Mouse (Mus musculus) hindbrain, embryonic 15.5 days (tissue): ENCODE measurements around the gene Map3k4. TPM values are rescaled to one million over a fixed set of nuclear protein-coding genes. Genes with fewer than 3 reads are reported as not detected.
A peak's percentile ranks its signal among the peaks of the same experiment; 100 is the strongest.

Experiments used
- ATAC-seq: fragments of 200-750 bp; cut with Nextera tagmentation; 2 replicates; pipeline ENCODE4 v1.8.0; 2017; ENCODE audit warnings: low read depth, moderate number of reproducible peaks, moderate TSS enrichment; ENCODE audit not compliant: low FRiP score
- H3K27ac ChIP-seq: fragments of 300-500 bp; sonication (generic); replicated peaks from 2 replicates; pipeline ENCODE4 v1.5.1; 2015; ENCODE audit warnings: mild to moderate bottlenecking, inconsistent platforms
- H3K27me3 ChIP-seq: fragments of 300-500 bp; sonication (generic); 2 replicates; pipeline ENCODE4 v1.6.1; 2015; ENCODE audit warnings: control low read depth, inconsistent platforms
- H3K36me3 ChIP-seq: fragments of 300-500 bp; sonication (generic); 2 replicates; pipeline ENCODE4 v1.6.1; 2015; ENCODE audit warnings: control low read depth, inconsistent platforms
- H3K4me1 ChIP-seq: fragments of 300-500 bp; sonication (generic); replicated peaks from 2 replicates; pipeline ENCODE4 v1.6.1; 2015; ENCODE audit warnings: control low read depth, inconsistent platforms
- H3K4me2 ChIP-seq: fragments of 300-500 bp; sonication (generic); 2 replicates; pipeline ENCODE4 v1.6.1; 2015; ENCODE audit warnings: moderate library complexity, mild to moderate bottlenecking, inconsistent platforms
- H3K4me3 ChIP-seq: fragments of 300-500 bp; sonication (generic); 2 replicates; pipeline ENCODE4 v1.5.1; 2015; ENCODE audit warnings: mild to moderate bottlenecking, inconsistent platforms
- H3K9ac ChIP-seq: fragments of 300-500 bp; sonication (generic); 2 replicates; pipeline ENCODE4 v1.6.1; 2015; ENCODE audit warnings: inconsistent platforms
- H3K9me3 ChIP-seq: fragments of 300-500 bp; sonication (generic); 2 replicates; pipeline ENCODE4 v1.6.1; 2016; ENCODE audit warnings: control low read depth, inconsistent platforms
- WGBS: fragments of 180-500 bp; shearing (Covaris S2); methylation state at CpG from one replicate; pipeline ENCODE4 v1.1.7; 2015; 5-methylcytosine and 5-hydroxymethylcytosine counted together
- polyA plus RNA-seq: library from polyadenylated mRNA; unstranded; fragments of >200 nt; fragmentation: Nextera tagmentation; extraction: Ambion mirVana; gene quantifications from 2 replicates; pipeline ENCODE4 v1.2.1, GENCODE M21; 2015

Gene Map3k4
- polyA plus RNA-seq, 1 experiment from 2014 or later: 41.4 TPM

DNA sequence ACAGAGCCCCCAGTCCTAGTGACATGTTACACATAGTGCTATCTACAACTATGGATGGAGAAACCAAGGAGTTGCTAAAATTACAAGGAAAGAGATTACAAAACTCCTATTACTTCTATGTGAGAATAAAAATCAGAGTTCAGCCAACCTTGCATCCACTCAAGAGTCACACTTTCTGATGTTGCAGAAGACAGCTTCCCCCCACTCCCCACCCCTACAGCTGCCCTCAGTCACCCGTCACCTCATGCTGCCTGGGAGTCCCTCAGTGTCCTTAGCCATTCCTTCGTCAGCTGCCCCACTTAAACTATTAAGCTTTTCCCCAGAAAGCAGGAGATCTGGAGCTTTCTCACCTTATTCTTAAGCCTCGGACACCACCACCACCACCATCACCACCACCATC, 54.3 kb downstream of the Map3k4 start:
- H3K27me3 ChIP-seq: no peaks in the 10 kb centered on the region
- no peaks in the 10 kb centered on the region for H3K9me3 ChIP-seq
- 92% methylated on average over 3 of the region's 3 CpGs for WGBS
- no peak overlapping the region for H3K4me2 ChIP-seq
- peaks cover 34% of the 10 kb centered on the region for H3K4me1 ChIP-seq
- H3K4me3 ChIP-seq: no peak overlapping the region
- no peak for ATAC-seq
- peaks cover 9% of the 10 kb centered on the region for H3K36me3 ChIP-seq
- no peak overlapping the region for H3K27ac ChIP-seq
- H3K9ac ChIP-seq: no peak overlapping the region

DNA sequence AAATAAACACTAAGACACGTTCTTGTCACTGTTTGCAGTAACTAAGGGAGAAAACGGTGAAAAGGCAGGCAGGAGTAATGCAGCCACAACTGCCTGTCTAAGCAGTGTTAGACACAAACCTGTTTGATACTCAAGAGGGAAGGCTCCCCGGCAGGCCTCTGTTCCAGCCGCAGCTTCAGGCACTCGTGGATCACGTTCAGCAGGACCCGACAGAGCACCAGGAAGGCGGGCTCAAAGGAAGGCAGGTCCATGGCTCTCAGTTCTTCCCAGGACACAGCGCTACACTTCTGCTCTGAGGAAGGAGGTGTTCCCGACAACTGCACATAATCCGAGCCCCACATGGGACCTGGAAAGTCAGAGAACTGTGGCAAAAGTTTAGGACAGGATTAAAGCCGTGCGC, 54.8 kb downstream of the Map3k4 start:
- no peak overlapping the region for H3K27ac ChIP-seq
- no peak overlapping the region for H3K4me3 ChIP-seq
- no peak overlapping the region for H3K9ac ChIP-seq
- H3K9me3 ChIP-seq: no peaks in the 10 kb centered on the region
- H3K27me3 ChIP-seq: no peaks in the 10 kb centered on the region
- no peak overlapping the region for H3K4me2 ChIP-seq
- 88% methylated on average over 13 of the region's 13 CpGs for WGBS
- no peak for ATAC-seq
- H3K4me1 ChIP-seq: peaks cover 33% of the 10 kb centered on the region
- H3K36me3 ChIP-seq: peaks cover 10% of the 10 kb centered on the region

DNA sequence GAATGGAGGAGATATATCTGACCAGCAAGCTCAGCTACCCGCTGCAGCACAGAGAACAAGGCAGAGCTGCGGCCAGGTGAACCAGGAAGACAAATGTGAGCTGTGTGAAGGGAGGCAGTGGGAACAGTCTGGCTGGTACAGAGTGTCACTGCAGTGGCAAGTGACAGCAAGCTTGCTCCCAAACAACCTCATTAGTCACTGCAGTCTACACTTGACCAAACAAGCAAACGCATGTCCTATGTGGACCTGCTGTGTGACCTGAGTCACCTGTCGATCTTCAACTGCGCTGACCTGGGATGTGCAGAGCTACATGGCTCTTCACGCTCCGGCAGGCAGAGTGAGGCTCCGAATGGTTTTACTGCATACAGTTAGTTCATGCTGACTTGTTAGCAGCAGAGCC, 55.7 kb downstream of the Map3k4 start:
- ATAC-seq: no peak
- Histone ChIP-seq H3K4me2 (no peak overlapping the region), H3K9me3 (no peaks in the 10 kb centered on the region), H3K27me3 (no peaks in the 10 kb centered on the region), H3K27ac (no peak overlapping the region), H3K36me3 (peaks cover 14% of the 10 kb centered on the region), H3K9ac (no peak overlapping the region), H3K4me3 (no peak overlapping the region), H3K4me1 (peaks cover 26% of the 10 kb centered on the region)
- WGBS: 93% methylated on average over 8 of the region's 8 CpGs

DNA sequence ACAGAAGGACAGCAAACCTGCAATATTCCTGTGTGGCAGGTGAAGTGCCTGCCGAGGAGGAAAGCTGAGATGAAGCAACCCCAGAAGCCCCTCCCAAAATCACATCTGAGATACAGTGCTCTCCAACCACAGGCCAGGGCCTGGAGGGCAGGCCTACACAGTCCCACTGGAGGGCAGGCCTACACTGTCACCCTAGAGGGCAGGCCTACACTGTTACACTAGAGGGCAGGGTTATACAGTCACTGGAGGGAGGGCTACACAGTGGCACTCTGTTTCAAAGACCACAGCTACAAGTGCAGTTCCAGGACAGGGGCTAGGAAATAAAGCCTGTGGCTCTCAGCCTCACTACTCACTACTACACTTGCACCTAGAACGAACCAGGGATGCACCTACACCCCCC, 56.7 kb downstream of the Map3k4 start:
- ATAC-seq: 0 out of 2 replicates have a peak, but pooled peaks have one; percentile 31
- no peak overlapping the region for H3K9ac ChIP-seq
- no peak overlapping the region for H3K4me2 ChIP-seq
- peaks cover 17% of the 10 kb centered on the region for H3K4me1 ChIP-seq
- H3K9me3 ChIP-seq: no peaks in the 10 kb centered on the region
- WGBS: 83% methylated on average over 2 of the region's 2 CpGs
- no peaks in the 10 kb centered on the region for H3K27me3 ChIP-seq
- H3K36me3 ChIP-seq: peaks cover 24% of the 10 kb centered on the region
- no peak overlapping the region for H3K27ac ChIP-seq
- no peak overlapping the region for H3K4me3 ChIP-seq

DNA sequence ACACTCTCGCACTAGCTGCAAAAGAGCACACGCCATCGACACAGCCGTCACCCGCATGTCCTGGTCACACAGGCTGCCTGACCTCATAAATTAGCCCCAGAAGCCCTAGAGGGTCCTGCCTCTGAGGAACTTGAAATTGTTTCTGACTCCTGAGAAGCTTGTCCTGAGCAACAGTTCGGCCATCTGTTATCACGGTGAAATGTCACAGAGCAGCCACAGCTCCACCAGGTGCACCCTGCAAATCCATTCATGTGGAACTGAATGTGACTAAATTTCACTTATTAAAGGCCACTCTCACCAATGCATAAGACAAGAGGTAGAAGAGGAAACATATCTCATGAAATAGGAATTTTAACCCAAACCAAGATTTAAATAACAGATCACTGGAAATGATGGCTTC, 57.2 kb downstream of the Map3k4 start:
- Histone ChIP-seq H3K36me3 (peaks cover 28% of the 10 kb centered on the region), H3K9me3 (no peaks in the 10 kb centered on the region)

DNA sequence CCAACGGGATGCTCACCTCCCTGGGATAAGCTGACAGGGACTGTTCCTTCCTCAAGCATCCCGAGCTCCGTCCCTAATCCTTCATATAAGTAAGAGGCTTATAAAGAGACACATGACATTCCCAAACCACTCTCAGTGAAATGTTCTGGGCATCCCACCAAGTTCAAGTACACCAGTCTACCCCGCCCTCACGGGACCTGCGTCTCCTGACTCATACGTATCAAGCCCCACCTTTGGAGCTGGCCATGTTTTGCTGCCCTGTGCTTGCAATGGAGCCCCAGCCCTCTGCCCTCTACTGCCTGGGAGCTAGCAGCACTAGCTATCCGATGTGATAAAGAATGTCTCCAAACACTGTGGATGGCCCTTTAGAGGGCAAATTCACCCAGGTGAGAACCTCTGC, 58.6 kb downstream of the Map3k4 start:
- no peaks in the 10 kb centered on the region for H3K27me3 ChIP-seq
- 90% methylated on average over 8 of the region's 8 CpGs for WGBS
- no peaks in the 10 kb centered on the region for H3K9me3 ChIP-seq
- H3K4me2 ChIP-seq: no peak overlapping the region
- H3K4me1 ChIP-seq: no peaks in the 10 kb centered on the region
- no peak overlapping the region for H3K9ac ChIP-seq
- peaks cover 42% of the 10 kb centered on the region for H3K36me3 ChIP-seq
- H3K27ac ChIP-seq: no peak overlapping the region
- H3K4me3 ChIP-seq: no peak overlapping the region
- no peak for ATAC-seq

More for the DNA sequence above, 57.2 kb downstream of the Map3k4 start:
- peaks cover 12% of the 10 kb centered on the region for H3K4me1 ChIP-seq
- no peak overlapping the region for H3K27ac ChIP-seq
- no peak overlapping the region for H3K4me3 ChIP-seq
- no peak for ATAC-seq
- no peak overlapping the region for H3K9ac ChIP-seq
- no peak overlapping the region for H3K4me2 ChIP-seq
- H3K27me3 ChIP-seq: no peaks in the 10 kb centered on the region
- WGBS: 86% methylated on average over 7 of the region's 7 CpGs

DNA sequence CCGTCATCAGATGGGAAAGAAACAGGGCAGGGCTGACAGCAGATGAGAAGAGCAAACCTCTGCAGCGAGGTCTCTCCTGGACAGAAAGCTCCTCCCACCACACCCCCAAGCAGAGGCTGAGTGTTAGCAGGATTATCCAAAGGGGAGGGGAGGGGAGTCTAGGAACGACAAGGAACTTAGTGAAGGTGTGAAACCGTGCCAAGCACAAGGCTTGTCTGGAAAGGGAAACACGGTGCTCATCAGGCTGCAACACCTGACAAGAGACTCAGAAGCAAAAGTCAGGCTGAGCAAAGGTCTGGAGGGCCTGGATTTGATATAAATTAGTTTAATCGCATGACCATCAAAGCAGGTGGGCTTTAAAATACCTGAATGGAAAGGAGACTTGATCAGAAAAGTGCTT, 60.1 kb downstream of the Map3k4 start:
- ATAC-seq: no peak
- Histone ChIP-seq H3K36me3 (peaks cover 56% of the 10 kb centered on the region), H3K4me1 (no peaks in the 10 kb centered on the region), H3K4me3 (no peak overlapping the region), H3K9me3 (no peaks in the 10 kb centered on the region), H3K4me2 (no peak overlapping the region), H3K9ac (no peak overlapping the region), H3K27ac (no peak overlapping the region), H3K27me3 (no peaks in the 10 kb centered on the region)
- 83% methylated on average over 6 of the region's 6 CpGs for WGBS

DNA sequence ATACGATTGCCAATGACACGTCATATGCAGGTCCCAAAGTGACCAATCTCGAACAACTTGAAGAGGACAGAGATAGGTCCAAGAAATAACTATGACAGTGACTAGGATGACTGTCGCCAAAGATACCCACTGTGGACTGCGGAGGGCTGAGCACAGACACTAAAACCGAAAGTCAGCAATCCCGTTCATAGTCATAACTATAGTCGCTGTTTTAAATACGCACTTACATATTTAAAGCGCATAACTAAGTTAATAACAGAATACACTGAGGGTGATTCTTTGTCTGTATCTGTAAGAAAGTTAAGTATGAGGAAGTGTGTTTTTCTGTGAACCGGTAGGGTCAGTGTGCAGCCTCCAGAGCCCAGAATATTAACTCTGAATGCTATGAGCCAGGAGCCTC, 62.5 kb downstream of the Map3k4 start:
- Histone ChIP-seq H3K4me3 (no peak overlapping the region), H3K9me3 (no peaks in the 10 kb centered on the region), H3K27ac (no peak overlapping the region), H3K4me1 (no peaks in the 10 kb centered on the region), H3K27me3 (no peaks in the 10 kb centered on the region), H3K36me3 (peaks cover 80% of the 10 kb centered on the region), H3K4me2 (no peak overlapping the region), H3K9ac (no peak overlapping the region)
- no peak for ATAC-seq
- WGBS: 96% methylated on average over 11 of the region's 11 CpGs

DNA sequence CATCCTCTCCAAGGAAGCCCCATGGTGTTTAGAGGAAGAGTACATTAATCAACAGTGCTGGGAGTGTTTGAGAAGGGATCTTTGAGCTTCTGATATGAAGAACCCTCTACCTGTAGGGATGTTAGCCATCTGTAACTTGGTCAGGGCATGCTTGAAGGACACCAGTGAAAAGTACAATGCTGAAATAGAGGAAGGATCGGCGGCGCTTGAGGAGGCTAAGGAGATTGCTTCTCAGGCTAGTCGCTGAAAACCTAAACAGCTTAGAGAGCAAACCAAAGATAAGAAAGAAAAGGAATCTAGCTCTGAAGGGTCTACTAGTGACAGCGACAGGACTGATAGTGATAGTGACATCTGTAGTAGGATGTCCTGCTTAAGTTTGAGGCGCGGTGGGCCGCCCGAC, 68.0 kb downstream of the Map3k4 start:
- H3K4me3 ChIP-seq: no peak overlapping the region

DNA sequence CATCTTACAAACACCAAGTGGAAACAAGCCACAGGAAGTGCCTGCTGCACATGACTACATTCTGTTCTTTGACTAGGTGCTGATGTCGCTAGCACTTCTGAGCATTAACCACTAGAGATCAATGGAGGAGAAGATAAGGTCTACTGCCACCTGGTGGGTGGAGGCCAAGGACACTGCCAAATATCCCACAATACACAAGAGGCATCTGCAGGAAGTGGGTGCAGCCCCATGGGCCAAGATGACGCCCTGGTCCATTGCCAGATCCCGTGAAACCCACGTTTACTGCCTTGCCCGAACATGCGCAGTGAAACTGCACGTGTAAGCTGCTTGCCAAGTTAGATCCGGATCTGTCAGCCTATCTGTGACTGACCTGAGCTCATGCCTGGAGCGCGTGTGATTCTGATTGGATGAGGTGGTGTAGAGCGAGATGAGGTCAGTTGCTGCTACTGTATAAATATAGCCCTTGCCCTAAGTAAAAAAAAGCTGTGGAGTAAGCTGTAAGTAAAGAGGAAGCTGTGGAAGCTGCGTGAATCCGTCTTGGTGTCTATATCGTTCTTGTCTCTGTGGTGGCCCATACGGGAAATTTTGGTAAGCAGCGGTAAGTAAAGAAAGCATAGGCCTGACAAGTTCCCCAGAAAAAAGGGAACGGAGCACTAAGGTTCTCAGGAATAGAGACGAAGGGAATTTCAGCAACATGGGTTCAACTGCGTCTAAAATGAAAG, 68.7 kb downstream of the Map3k4 start:
- Histone ChIP-seq H3K27me3 (no peaks in the 10 kb centered on the region), H3K4me3 (no peak overlapping the region), H3K4me2 (no peak overlapping the region), H3K27ac (no peak overlapping the region), H3K9me3 (no peaks in the 10 kb centered on the region), H3K36me3 (peaks cover 70% of the 10 kb centered on the region), H3K9ac (no peak overlapping the region), H3K4me1 (no peaks in the 10 kb centered on the region)
- 97% methylated on average over 19 of the region's 19 CpGs for WGBS
- no peak for ATAC-seq

More for the DNA sequence above, 68.0 kb downstream of the Map3k4 start:
- no peak for ATAC-seq
- no peaks in the 10 kb centered on the region for H3K9me3 ChIP-seq
- H3K9ac ChIP-seq: no peak overlapping the region
- H3K36me3 ChIP-seq: peaks cover 75% of the 10 kb centered on the region
- WGBS: 97% methylated on average over 9 of the region's 9 CpGs
- no peak overlapping the region for H3K4me2 ChIP-seq
- H3K27ac ChIP-seq: no peak overlapping the region
- no peaks in the 10 kb centered on the region for H3K4me1 ChIP-seq
- H3K27me3 ChIP-seq: no peaks in the 10 kb centered on the region

DNA sequence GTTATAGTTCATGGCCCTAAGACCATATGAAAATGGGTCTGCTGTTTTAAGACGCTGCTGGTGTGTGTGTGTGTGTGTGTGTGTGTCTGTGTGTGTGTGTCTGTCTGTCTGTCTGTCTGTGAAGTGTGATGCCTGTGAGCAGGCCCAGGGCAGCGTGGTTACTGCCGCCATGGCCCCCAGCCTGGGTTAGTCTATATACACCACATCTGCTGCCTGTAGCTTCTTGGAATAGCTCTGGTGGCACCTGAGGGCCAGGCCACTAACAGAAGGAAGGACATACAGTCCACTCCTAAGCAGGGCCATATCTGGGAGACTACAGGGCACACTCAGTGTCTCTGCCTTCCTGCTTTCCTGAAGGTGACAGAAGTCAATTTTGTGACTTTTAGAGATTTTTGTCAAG, 77.9 kb downstream of the Map3k4 start:
- H3K4me1 ChIP-seq: no peaks in the 10 kb centered on the region
- no peak overlapping the region for H3K4me2 ChIP-seq
- 93% methylated on average over 3 of the region's 3 CpGs for WGBS
- ATAC-seq: no peak
- H3K27me3 ChIP-seq: no peaks in the 10 kb centered on the region
- H3K27ac ChIP-seq: no peak overlapping the region
- H3K9me3 ChIP-seq: no peaks in the 10 kb centered on the region
- peaks cover 52% of the 10 kb centered on the region for H3K36me3 ChIP-seq
- no peak overlapping the region for H3K9ac ChIP-seq
- H3K4me3 ChIP-seq: no peak overlapping the region

DNA sequence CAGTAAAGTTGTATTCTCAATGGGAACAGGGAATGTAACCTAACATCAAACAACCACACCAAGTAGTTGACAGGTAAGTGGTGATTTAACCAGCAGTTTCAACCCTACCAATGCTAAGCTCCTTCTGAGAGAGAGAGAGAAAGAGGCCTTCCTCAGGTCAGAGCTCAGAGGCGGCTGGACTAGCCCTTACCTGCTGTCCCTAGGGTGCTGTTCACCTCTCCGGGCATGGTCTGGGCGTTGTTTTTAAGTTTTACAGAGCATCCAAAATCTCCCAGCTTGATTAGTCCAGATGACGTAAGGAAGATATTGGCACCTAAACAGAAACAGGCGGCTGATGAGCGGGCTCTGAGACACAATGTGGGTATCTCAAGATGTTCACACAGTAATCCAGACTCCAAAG, 85.9 kb downstream of the Map3k4 start:
- 0 out of 2 replicates have a peak, but pooled peaks cover 5% of the 10 kb centered on the region for H3K4me1 ChIP-seq
- no peak overlapping the region for H3K4me3 ChIP-seq
- ATAC-seq: no peak
- H3K4me2 ChIP-seq: no peak overlapping the region
- no peaks in the 10 kb centered on the region for H3K9me3 ChIP-seq
- H3K9ac ChIP-seq: no peak overlapping the region
- no peaks in the 10 kb centered on the region for H3K27me3 ChIP-seq
- H3K27ac ChIP-seq: no peak overlapping the region
- peaks cover 68% of the 10 kb centered on the region for H3K36me3 ChIP-seq
- over 99% methylated on average over 6 of the region's 6 CpGs for WGBS

DNA sequence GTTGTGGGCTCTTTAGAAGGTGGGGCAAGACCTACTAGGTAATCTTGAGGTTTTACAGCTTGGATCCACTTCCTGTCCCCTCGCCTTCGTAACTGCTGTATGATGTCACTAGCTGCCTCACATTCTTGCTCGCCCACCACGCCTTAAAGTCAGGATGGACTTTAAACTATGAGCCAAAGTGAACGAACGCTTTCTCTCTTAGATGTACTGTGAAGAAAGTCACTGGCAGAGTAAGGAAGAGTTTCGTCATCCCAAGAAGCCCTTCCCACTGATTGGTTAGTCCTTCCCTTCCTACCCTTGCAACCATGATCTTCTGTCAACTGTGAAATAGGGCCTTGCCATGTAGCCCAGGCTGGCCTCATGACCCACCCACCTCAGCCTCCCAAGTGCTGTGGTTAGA, 87.5 kb downstream of the Map3k4 start:
- 94% methylated on average over 7 of the region's 7 CpGs for WGBS
- no peak overlapping the region for H3K4me3 ChIP-seq
- 0 out of 2 replicates have a peak, but pooled peaks cover 5% of the 10 kb centered on the region for H3K4me1 ChIP-seq
- no peak overlapping the region for H3K4me2 ChIP-seq
- H3K27ac ChIP-seq: no peak overlapping the region
- no peak overlapping the region for H3K9ac ChIP-seq
- no peaks in the 10 kb centered on the region for H3K27me3 ChIP-seq
- no peak for ATAC-seq
- H3K9me3 ChIP-seq: no peaks in the 10 kb centered on the region
- peaks cover 69% of the 10 kb centered on the region for H3K36me3 ChIP-seq
